Mouse (Mus musculus) embryonic fibroblast, embryonic 13.5 days (primary cell): ENCODE data around the gene Abhd14a. TPM values are rescaled to one million over a fixed set of nuclear protein-coding genes. Genes with fewer than 3 reads are reported as not detected.
A peak's percentile ranks its signal among the peaks of the same experiment; 100 is the strongest.

Experiments
- H3K27ac ChIP-seq: 2 replicates; pipeline ENCODE4 v1.5.1; 2012; ENCODE audit warnings: low read length, control low read depth, inconsistent platforms; ENCODE audit not compliant: insufficient read depth
- H3K4me1 ChIP-seq: 2 replicates; pipeline ENCODE4 v1.6.1; 2011; ENCODE audit warnings: low read length; ENCODE audit not compliant: control insufficient read depth, insufficient read depth
- H3K4me3 ChIP-seq: 2 replicates; pipeline ENCODE4 v1.5.1; 2011; ENCODE audit warnings: mild to moderate bottlenecking, control low read depth, low read length; ENCODE audit not compliant: insufficient read depth
- CTCF ChIP-seq: IDR thresholded peaks from 2 replicates; pipeline ENCODE4 v1.5.1; 2011; ENCODE audit warnings: mild to moderate bottlenecking, control low read depth, low read length, moderate library complexity, borderline replicate concordance; ENCODE audit not compliant: insufficient read depth
- POLR2A ChIP-seq: IDR thresholded peaks from 2 replicates; pipeline ENCODE4 v1.6.1; 2011; ENCODE audit warnings: low read depth, mild to moderate bottlenecking, control low read depth, low read length, moderate library complexity
- polyA plus RNA-seq: library from polyadenylated mRNA; stranded (reverse); fragments of >200 nt; gene quantifications from 2 replicates; pipeline ENCODE4 v1.2.4, GENCODE M21; 2011; ENCODE audit warnings: low read depth; ENCODE audit not compliant: missing spikeins, insufficient read length

Abhd14a gene
- polyA plus RNA-seq, 1 experiment: 29.7 TPM

DNA sequence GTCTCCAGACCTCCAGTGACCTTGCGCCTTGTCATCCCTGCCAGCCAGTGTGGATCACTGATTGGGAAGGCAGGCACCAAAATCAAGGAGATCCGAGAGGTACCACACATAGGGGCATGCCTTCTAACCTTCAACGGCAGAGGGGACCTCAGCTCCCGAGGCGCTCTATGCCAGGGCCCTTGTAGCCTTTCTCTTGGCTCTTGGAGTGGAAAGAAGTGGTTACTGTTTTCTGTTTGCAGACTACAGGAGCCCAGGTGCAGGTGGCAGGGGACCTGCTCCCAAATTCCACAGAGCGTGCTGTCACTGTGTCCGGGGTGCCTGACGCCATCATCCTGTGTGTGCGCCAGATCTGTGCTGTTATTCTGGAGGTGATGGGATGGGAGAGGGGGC, 13.5 kb upstream of the Abhd14a start:
- Histone ChIP-seq H3K27ac (no peak overlapping the region), H3K4me1 (no peaks in the 10 kb centered on the region), H3K4me3 (no peak overlapping the region)
- TF ChIP-seq CTCF: no peak
- no peak for TF ChIP-seq POLR2A

DNA sequence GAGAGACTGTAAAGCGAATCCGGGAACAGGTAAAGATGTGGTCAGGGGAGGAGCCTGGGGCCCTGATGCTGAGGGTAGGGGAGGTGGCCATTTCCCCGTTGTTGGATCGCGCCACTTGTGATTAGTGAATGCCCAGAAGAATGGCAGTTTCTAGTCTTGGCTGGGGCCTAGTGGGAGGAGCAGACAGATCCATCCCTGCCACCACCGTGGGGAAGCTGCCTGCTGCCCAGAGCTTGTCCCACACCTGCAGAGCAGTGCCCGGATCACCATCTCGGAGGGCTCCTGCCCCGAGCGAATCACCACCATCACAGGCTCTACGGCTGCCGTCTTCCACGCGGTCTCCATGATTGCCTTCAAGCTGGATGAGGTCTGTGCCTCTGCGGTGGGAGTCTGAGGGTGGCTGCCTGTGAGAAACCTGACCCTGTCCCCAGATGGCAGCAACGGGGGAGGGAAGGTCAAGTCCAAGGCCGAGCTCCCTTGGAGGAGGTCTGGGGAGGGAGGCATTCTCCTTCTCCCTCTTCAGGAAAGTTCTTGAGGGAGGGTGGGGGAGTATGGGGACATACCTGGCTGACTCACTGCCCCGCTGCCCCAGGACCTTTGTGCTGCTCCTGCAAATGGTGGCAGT, 13.0 kb upstream of the Abhd14a start:
- no peaks in the 10 kb centered on the region for H3K4me1 ChIP-seq
- no peak for TF ChIP-seq POLR2A
- TF ChIP-seq CTCF: no peak
- H3K4me3 ChIP-seq: no peak overlapping the region
- no peak overlapping the region for H3K27ac ChIP-seq

DNA sequence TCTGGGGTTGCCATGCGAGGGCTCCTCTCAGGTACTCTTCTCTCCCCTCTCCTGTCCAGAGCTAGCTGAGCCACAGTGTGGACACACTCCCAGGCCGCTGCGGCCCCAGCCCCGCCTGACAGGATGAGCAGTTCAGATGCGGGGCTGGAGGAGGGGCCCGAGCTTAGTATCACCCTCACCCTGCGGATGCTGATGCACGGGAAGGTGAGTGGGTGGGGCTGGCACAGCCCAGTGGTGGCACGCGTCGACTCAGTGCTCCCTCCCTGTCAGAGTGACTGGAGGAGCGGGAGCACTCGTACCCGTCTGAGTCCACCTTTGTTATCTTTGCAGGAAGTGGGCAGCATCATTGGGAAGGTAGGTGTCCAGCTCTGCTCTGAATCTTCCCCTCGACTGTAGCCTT, 12.5 kb upstream of the Abhd14a start:
- no peak overlapping the region for H3K4me3 ChIP-seq
- H3K27ac ChIP-seq: no peak overlapping the region
- no peaks in the 10 kb centered on the region for H3K4me1 ChIP-seq
- no peak for TF ChIP-seq CTCF
- no peak for TF ChIP-seq POLR2A

DNA sequence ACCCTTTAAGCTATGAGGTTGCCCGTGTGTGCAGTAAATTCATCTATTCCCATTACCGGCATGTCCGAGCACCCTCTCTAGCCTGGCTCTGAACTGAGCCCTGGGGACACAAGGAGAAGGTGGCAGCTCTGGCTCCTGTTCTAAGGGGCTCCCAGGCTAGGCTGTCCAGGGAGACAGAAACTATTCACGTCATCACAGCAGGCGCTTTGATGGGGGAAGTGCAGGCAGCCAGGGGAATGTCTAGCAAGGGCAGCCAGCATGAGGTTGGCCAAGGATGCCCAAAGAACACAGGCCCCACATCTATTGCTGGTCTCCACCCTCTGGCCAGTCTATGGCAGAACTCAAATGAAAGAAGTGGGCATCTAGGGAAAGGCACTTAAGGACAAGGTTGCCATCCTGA, 10.4 kb upstream of the Abhd14a start:
- Histone ChIP-seq H3K4me3 (no peak overlapping the region), H3K4me1 (peaks cover under 1% of the 10 kb centered on the region; the same call in 1 of the 2 replicates), H3K27ac (no peak overlapping the region)
- TF ChIP-seq CTCF (no peak), POLR2A (no peak)

DNA sequence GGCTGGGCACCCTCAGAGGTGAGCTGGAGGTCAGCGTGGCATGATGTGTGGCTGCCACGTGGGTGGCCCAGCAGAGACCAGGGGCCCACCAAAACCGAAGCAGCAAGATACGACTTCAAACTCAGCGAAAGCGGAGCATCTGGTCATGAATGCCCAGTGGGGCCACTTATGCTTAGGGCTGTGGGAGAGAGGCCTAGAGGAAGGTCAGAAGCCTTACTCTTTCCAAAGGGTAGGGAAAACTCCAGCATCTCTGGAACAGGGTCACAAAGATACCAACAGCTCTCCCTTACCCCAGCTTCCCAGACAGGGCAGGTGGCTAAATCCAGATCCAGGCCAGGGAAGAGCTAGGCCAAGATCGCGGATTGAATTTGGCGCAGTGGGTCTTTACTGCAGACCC, 9.7 kb upstream of the Abhd14a start:
- Histone ChIP-seq H3K4me3 (no peak overlapping the region), H3K27ac (no peak overlapping the region), H3K4me1 (peaks cover 5% of the 10 kb centered on the region; the same call in 1 of the 2 replicates)
- no peak for TF ChIP-seq POLR2A
- TF ChIP-seq CTCF: no peak

GRCm38 (mm10) chr9:106456325-106457162, 9.1 kb upstream of the Abhd14a start:
- peak overlapping the region; percentile 80 for H3K4me3 ChIP-seq
- no peak for TF ChIP-seq CTCF
- no peak for TF ChIP-seq POLR2A
- H3K27ac ChIP-seq: no peak overlapping the region
- peaks cover 5% of the 10 kb centered on the region; the same call in 1 of the 2 replicates for H3K4me1 ChIP-seq

- TF ChIP-seq CTCF (no peak), POLR2A (peak; percentile 53)
- peak overlapping the region; percentile 80 for H3K4me3 ChIP-seq
- H3K27ac ChIP-seq: peak overlapping the region; percentile 62
- peaks cover 18% of the 10 kb centered on the region for H3K4me1 ChIP-seq
These were observed 7.6 kb upstream of the Abhd14a start for GRCm38 (mm10) chr9:106454888-106455681.

GRCm38 (mm10) chr9:106454071-106454761, 6.7 kb upstream of the Abhd14a start:
- no peak for TF ChIP-seq CTCF
- TF ChIP-seq POLR2A: peak; percentile 60
- Histone ChIP-seq H3K27ac (peak overlapping the region; percentile 62), H3K4me1 (peaks cover 18% of the 10 kb centered on the region), H3K4me3 (peak overlapping the region; percentile 80)
